Mouse (Mus musculus) retina, embryonic 14.5 days (tissue): ENCODE measurements at regions not wholly inside any gene's neighbourhood (a gene's known extent, or its start where the extent isn't known, plus 50 kb on each side); places are given as distances from the start of the nearest gene placed in this dataset.
"Not testable (repeated sequence)": the region's sequence is repeated elsewhere in the genome, so short reads cannot be mapped to it uniquely, and the experiment has no call there.

Source experiments
- DNase-seq: peaks from one replicate; pipeline ENCODE4 v3.0.0-alpha.2; 2015; ENCODE audit warnings: low spot score

- DNase-seq: no peak
These were observed 327.0 kb upstream of the Akr1e1 start for GRCm38 (mm10) chr13:4935940-4936339.

- no peak for DNase-seq
These were observed 330.9 kb upstream of the Akr1e1 start for GRCm38 (mm10) chr13:4939849-4940248.

- DNase-seq: not testable (repeated sequence)
These were observed 333.5 kb upstream of the Akr1e1 start for GRCm38 (mm10) chr13:4942490-4942889.

GRCm38 (mm10) chr13:4943046-4943445 is 334.1 kb upstream of the Akr1e1 start:
- no peak for DNase-seq

- no peak for DNase-seq
These were observed 346.4 kb upstream of the Akr1e1 start for GRCm38 (mm10) chr13:4955384-4955783.

- no peak for DNase-seq
These were observed 355.9 kb upstream of the Akr1e1 start for GRCm38 (mm10) chr13:4964824-4965223.

GRCm38 (mm10) chr13:4970081-4970892 is 361.3 kb upstream of the Akr1e1 start:
- DNase-seq: no peak

- DNase-seq: no peak
These were observed 362.6 kb upstream of the Akr1e1 start for GRCm38 (mm10) chr13:4971472-4972067.

- DNase-seq: no peak
These were observed 383.9 kb upstream of the Akr1e1 start for GRCm38 (mm10) chr13:4992876-4993275.

GRCm38 (mm10) chr13:5008296-5008695 is 399.3 kb upstream of the Akr1e1 start:
- DNase-seq: no peak

- no peak for DNase-seq
These were observed 413.5 kb upstream of the Akr1e1 start for GRCm38 (mm10) chr13:5022439-5022838.

GRCm38 (mm10) chr13:5059859-5060258 is 450.9 kb upstream of the Akr1e1 start:
- no peak for DNase-seq

GRCm38 (mm10) chr13:5060462-5060861 is 451.5 kb upstream of the Akr1e1 start:
- DNase-seq: no peak

GRCm38 (mm10) chr13:5107454-5107853 is 498.5 kb upstream of the Akr1e1 start:
- no peak for DNase-seq

GRCm38 (mm10) chr13:5154911-5155310 is 545.9 kb upstream of the Akr1e1 start:
- DNase-seq: no peak

GRCm38 (mm10) chr13:5159765-5160684 is 551.1 kb upstream of the Akr1e1 start:
- peak; percentile 69 for DNase-seq

GRCm38 (mm10) chr13:5166716-5167115 is 557.7 kb upstream of the Akr1e1 start:
- DNase-seq: no peak

GRCm38 (mm10) chr13:5178996-5179395 is 570.0 kb upstream of the Akr1e1 start:
- DNase-seq: no peak

- DNase-seq: no peak
These were observed 570.6 kb upstream of the Akr1e1 start for GRCm38 (mm10) chr13:5179552-5179951.

- DNase-seq: not testable (repeated sequence)
These were observed 576.3 kb upstream of the Akr1e1 start for GRCm38 (mm10) chr13:5185237-5185800.

- DNase-seq: no peak
These were observed 593.8 kb upstream of the Akr1e1 start for GRCm38 (mm10) chr13:5202736-5203135.

GRCm38 (mm10) chr13:5204143-5204542 is 595.2 kb upstream of the Akr1e1 start:
- no peak for DNase-seq
